Comparison of ENCODE assay signal across 7 mouse cellular contexts in the genomic region with DNA sequence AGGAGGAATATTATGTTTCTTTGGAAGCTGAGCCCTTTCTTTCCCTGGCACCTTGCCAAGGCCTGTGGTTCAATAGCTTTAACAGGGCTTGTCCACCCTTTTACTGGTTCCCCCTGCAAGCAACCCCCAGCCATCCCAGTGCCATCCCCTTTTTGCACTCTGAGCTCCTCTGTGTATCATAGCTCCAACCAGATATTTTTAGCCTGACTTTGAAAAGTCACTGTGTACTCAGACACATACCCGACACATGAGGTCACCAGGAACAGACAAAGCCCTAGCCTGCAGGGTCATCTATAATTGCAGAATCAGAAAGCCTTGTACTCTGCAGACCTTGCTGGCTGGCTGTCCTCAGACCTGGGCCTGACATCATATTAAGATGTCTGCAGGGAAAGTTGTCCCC. TPM values are rescaled to one million over a fixed set of nuclear protein-coding genes. Genes with fewer than 3 reads are reported as not detected.
DNase-seq lines count a peak whose midpoint lies in the region; ATAC-seq and TF ChIP-seq lines count a peak whose summit lies in the region.

No protein-coding gene starts in this region.

- CTCF ChIA-PET in Patski (lab: Charles Lee), result interaction anchor here (1.0 to 1.1 kb wide), 2 partner anchors 24 to 39 kb away, joined by 4 read pairs; no protein-coding TSS in a partner anchor

- peaks cover 10% of the 10 kb centered on the region for H3K4me1 ChIP-seq in intestine, embryonic 15.5 days (replicated peaks)
- no peaks in the 10 kb centered on the region; the same call in 1 of the 2 replicates for H3K4me1 ChIP-seq in lung, postnatal 0 days (ENCODE audit: insufficient read depth, low read depth, low read length)

- WGBS in intestine, embryonic 15.5 days, result 18% methylated on average over 1 of the region's 1 CpGs
- WGBS in lung, postnatal 0 days, result 36% methylated on average over 1 of the region's 1 CpGs

- H3K27me3 ChIP-seq in C2C12 (ENCODE audit: control insufficient read depth, insufficient read depth, insufficient read length) (no peaks in the 10 kb centered on the region), Patski (no peaks in the 10 kb centered on the region)
- no peaks in the 10 kb centered on the region for H3K27me3 ChIP-seq in intestine, embryonic 15.5 days (replicated peaks)
- H3K27me3 ChIP-seq in lung, postnatal 0 days (replicated peaks; ENCODE audit: insufficient read depth, low read length), result no peaks in the 10 kb centered on the region

- no peak overlapping the region for H3K9ac ChIP-seq in intestine, embryonic 15.5 days
- no peak overlapping the region for H3K9ac ChIP-seq in lung, postnatal 0 days (replicated peaks; ENCODE audit: low read depth)

- peaks cover 73% of the 10 kb centered on the region for H3K79me2 ChIP-seq in C2C12 (ENCODE audit: control insufficient read depth, insufficient read depth)

- TF ChIP-seq EP300 in lung, postnatal 0 days (IDR thresholded peaks at IDR 0.05), result peak; percentile 31; the same call in 1 of the 2 replicates

- POLR2A ChIA-PET in Patski (lab: Charles Lee), result interaction anchor here (0.5 kb wide), 1 partner anchor 40 kb away, joined by 3 read pairs; no protein-coding TSS in a partner anchor

- no peak overlapping the region for H3K4me3 ChIP-seq in C2C12 (ENCODE audit: insufficient read depth, poor library complexity, severe bottlenecking)
- no peak overlapping the region for H3K4me3 ChIP-seq in intestine, embryonic 15.5 days (replicated peaks)
- no peak overlapping the region for H3K4me3 ChIP-seq in lung, postnatal 0 days (ENCODE audit: low read depth, low read length)

- no peaks in the 10 kb centered on the region for H3K9me3 ChIP-seq in intestine, embryonic 15.5 days
- no peaks in the 10 kb centered on the region for H3K9me3 ChIP-seq in lung, postnatal 0 days (ENCODE audit: low read length)

- peaks cover 33% of the 10 kb centered on the region for H3K79me3 ChIP-seq in C2C12 (ENCODE audit: low read depth)

- H3ac ChIP-seq in C2C12 (ENCODE audit: control insufficient read depth, insufficient read length, low read depth), result no peak overlapping the region

- peaks cover 6% of the 10 kb centered on the region for H3K36me3 ChIP-seq in C2C12 (ENCODE audit: control insufficient read depth, insufficient read depth)
- H3K36me3 ChIP-seq in intestine, embryonic 15.5 days, result peaks cover 8% of the 10 kb centered on the region; the same call in 1 of the 2 replicates
- no peaks in the 10 kb centered on the region for H3K36me3 ChIP-seq in lung, postnatal 0 days (ENCODE audit: insufficient read depth, low read length)

- no peak overlapping the region for H3K4me2 ChIP-seq in intestine, embryonic 15.5 days (replicated peaks)
- no peak overlapping the region for H3K4me2 ChIP-seq in lung, postnatal 0 days (replicated peaks; ENCODE audit: low read depth, low read length)

- TF ChIP-seq CTCF in C2C12 (IDR thresholded peaks at IDR 0.05; ENCODE audit: control insufficient read depth, insufficient read depth, insufficient read length) (no peak), Patski (IDR thresholded peaks at IDR 0.05) (no peak)
- no peak for TF ChIP-seq CTCF in lung, postnatal 0 days (IDR thresholded peaks at IDR 0.05)

- peak; percentile 94 for ATAC-seq in Patski
- ATAC-seq in intestine, embryonic 15.5 days, result peak; percentile 88
- peak; percentile 67 for ATAC-seq in lung, postnatal 0 days

- peak overlapping the region; percentile 45 for H3K27ac ChIP-seq in intestine, embryonic 15.5 days
- peak overlapping the region; percentile 11; the same call in 1 of the 2 replicates for H3K27ac ChIP-seq in lung, postnatal 0 days (ENCODE audit: low read length)

- peak; percentile 80 for DNase-seq in Patski (ENCODE audit: low read depth, low spot score)
- DNase-seq in fibroblast of lung, adult 2 months (ENCODE audit: low read depth), result peak; percentile 63
- DNase-seq in lung, postnatal 0 days (ENCODE audit: low spot score), result peak; percentile 61
- no peak for DNase-seq in thymus, postnatal 10 days (ENCODE audit: low spot score in 2 of 2)
- DNase-seq in cerebellum, adult 9-10 months, result no peak

- in situ Hi-C loops in Patski (cut with MboI; ENCODE audit: low pct_unique_long_range_greater_than_20kb), result loop anchor here (5.0 kb wide), 1 partner anchor 35 kb away; no protein-coding TSS in a partner anchor

TF ChIP-seq in C2C12, 6 proteins besides CTCF, POLR2A, EP300 and RAD21:
- TF ChIP-seq USF1 (IDR thresholded peaks at IDR 0.05; ENCODE audit: low read depth) (no peak), MAX (IDR thresholded peaks at IDR 0.05) (peak; percentile 37), FOSL1 (IDR thresholded peaks at IDR 0.05; ENCODE audit: insufficient read depth, low read length, poor library complexity, severe bottlenecking) (no peak)

RNA-seq across cellular contexts. Expression of gene Haus8, which starts 40.0 kb away (rescaled TPM):
- 40.4 TPM for polyA plus RNA-seq in C2C12 (2012; fragmentation: generic; extraction: Trizol)
- polyA plus RNA-seq in Patski (2021), result 33.8 TPM
- 44.5 and 51.6 TPM in 2 replicates for polyA plus RNA-seq in intestine, embryonic 15.5 days (2015; fragmentation: Nextera tagmentation; extraction: Ambion mirVana)
- 13.5 and 18.9 TPM in 2 replicates for polyA plus RNA-seq in lung, postnatal 0 days (2015; fragmentation: Nextera tagmentation; extraction: Ambion mirVana)

RNA-seq across cellular contexts. Expression of gene Myo9b, which starts 40.2 kb away (rescaled TPM):
- polyA plus RNA-seq in C2C12 (2012; fragmentation: generic; extraction: Trizol) (53.6 TPM), Patski (2021) (71.2 TPM)
- polyA plus RNA-seq in intestine, embryonic 15.5 days (2015; fragmentation: Nextera tagmentation; extraction: Ambion mirVana), result 15.4 and 19.5 TPM in 2 replicates
- 9.1 and 9.6 TPM in 2 replicates for polyA plus RNA-seq in lung, postnatal 0 days (2015; fragmentation: Nextera tagmentation; extraction: Ambion mirVana)

RNA-seq across cellular contexts. Expression of gene Use1, which starts 53.9 kb away (rescaled TPM):
- polyA plus RNA-seq in C2C12 (2012; fragmentation: generic; extraction: Trizol), result 105 TPM
- polyA plus RNA-seq in Patski (2021), result 123 TPM
- polyA plus RNA-seq in intestine, embryonic 15.5 days (2015; fragmentation: Nextera tagmentation; extraction: Ambion mirVana), result 93.5 and 93.8 TPM in 2 replicates
- 136 and 139 TPM in 2 replicates for polyA plus RNA-seq in lung, postnatal 0 days (2015; fragmentation: Nextera tagmentation; extraction: Ambion mirVana)

RNA-seq across cellular contexts. Expression of gene Ocel1, which starts 58.4 kb away (rescaled TPM):
- 11.2 TPM for polyA plus RNA-seq in C2C12 (2012; fragmentation: generic; extraction: Trizol)
- 19.9 TPM for polyA plus RNA-seq in Patski (2021)
- polyA plus RNA-seq in intestine, embryonic 15.5 days (2015; fragmentation: Nextera tagmentation; extraction: Ambion mirVana), result 6.7 and 7.9 TPM in 2 replicates
- polyA plus RNA-seq in lung, postnatal 0 days (2015; fragmentation: Nextera tagmentation; extraction: Ambion mirVana), result 11.1 and 11.9 TPM in 2 replicates

Comparison
In these comparisons a context has a peak if more than half of its experiments do, and no peak if none do; other contexts are left out.
1. DNase-seq: peak in Patski (single experiment), fibroblast of lung, adult 2 months (single experiment) and lung, postnatal 0 days (single experiment); none in thymus, postnatal 10 days (0 of 2) and cerebellum, adult 9-10 months (single experiment).
2. Peak in every context shown above with its lines, with median percentiles within 50 percentile points of each other: ATAC-seq.